Mouse (Mus musculus) adrenal gland, adult 2 months (tissue): ENCODE results near the gene Atp1a4. TPM values are rescaled to one million over a fixed set of nuclear protein-coding genes. Genes with fewer than 3 reads are reported as not detected.

ENCODE experiments used
- DNase-seq: peaks from one replicate; pipeline ENCODE4 v3.0.0; 2021
- long read RNA-seq: library from polyadenylated mRNA; stranded (forward); transcript quantifications from one replicate; pipeline ENCODE4 v2.0.0, GENCODE M21; 2021
- polyA plus RNA-seq: library from polyadenylated mRNA; depleted of rRNA; stranded (reverse); fragments of >200 nt; gene quantifications from 2 replicates; pipeline ENCODE4 v1.2.3, GENCODE M21; 2012; rRNA removed
- total RNA-seq, 2 experiments: library from RNA; stranded (reverse); gene quantifications; 2 replicates each; pipeline ENCODE4 v1.2.3; 2021

Atp1a4 gene
- total RNA-seq (1 to 10 TPM in 1 of 2 experiments, under 1 TPM in 1; 0.62 to 3.6 TPM), polyA plus RNA-seq (0.90 and 0.91 TPM in 2 replicates)
- long read RNA-seq, partial matches to known transcripts: 2 of 2 reads
- long read RNA-seq, other reads (novel, unspliced or antisense): 0 of 2 reads

DNA sequence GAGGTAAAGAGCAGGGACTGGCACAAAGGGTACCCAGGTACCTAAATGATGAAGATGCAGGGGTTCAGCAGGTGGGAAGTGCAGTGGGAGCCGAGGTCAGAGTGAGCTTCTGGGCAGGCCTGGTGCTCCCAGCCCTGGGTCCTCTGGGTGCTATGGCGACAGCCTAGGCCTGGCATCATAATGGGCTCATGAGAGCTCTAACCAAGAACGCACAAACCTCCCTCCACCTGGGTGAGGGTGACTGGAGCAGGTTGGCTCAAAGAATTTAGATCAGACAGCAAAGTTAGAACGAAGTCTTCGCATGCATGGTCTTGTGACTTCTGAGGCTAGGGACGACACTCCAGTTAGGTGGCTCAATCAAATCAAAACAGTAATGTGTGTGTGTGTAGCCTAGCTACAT, at the start of gene Atp1a4:
TSS of gene Atp1a4 (minus strand) at position 101 of the 400 bp plus-strand sequence.
- no peak for DNase-seq

- DNase-seq: no peak
These were observed 49.7 kb upstream of the Atp1a4 start for GRCm38 (mm10) chr1:172307936-172308335.

DNA sequence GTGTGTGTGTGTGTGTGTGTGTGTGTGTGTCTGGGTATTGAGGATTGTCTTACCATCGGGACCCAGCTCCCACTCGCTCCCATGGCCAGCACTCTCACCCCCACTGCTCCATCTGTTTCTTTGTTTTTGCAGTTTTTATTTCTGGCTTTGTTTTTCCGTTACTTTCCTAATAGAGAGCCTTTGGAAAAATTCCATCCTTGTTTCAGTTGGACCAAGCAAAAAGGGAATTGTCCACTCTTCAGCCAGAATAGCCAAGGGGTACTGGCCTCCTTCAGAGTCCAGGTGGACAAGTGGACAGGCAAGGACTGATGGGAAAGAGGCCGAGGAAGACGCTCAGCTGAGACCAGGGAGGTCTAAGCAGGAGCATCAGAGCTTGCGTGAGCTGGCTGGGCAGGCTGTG, 48.7 kb upstream of the Atp1a4 start:
- no peak for DNase-seq

GRCm38 (mm10) chr1:172306196-172306595, 48.0 kb upstream of the Atp1a4 start:
- DNase-seq: no peak

DNA sequence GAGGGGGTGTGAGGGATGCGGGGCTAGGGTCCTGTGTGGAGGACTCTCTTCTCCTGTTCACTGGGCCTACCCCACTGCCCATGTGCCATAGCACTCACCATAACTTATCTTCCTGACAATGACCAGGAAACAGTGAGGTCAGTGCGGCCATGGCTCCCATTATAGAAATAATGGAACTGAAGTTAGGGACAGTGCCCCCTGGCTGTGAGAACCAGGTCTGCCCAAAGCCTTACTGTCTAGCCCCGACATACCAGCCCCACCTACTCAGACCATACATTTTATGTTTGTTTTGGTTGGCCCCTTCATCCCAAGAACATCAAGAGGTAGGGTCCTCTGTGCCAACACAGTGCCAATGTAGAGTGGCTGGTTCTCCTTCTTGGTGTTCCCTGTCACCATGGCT, 47.4 kb upstream of the Atp1a4 start:
- peak; percentile 38 for DNase-seq

DNA sequence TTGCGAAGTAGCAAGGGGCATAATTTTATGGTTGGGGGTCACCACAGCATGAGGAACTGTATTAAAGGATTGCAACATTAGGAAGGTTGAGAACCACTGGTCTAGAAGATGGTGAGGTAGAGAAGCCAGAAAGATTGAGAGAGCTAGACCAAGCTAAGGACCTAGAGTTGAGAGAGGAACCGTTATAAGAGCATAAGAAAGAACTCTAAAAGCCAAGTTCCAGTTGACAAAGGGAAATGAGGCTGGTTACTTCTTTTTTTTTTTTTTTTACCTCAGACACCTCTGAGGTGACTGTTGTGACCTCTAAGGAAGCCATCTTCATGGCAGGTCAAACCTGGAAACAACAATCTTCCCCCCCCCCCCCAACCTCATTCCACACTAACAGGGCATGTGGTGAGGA, 46.9 kb upstream of the Atp1a4 start:
- DNase-seq: no peak

- no peak for DNase-seq
These were observed 46.2 kb upstream of the Atp1a4 start for GRCm38 (mm10) chr1:172304443-172304842.

DNA sequence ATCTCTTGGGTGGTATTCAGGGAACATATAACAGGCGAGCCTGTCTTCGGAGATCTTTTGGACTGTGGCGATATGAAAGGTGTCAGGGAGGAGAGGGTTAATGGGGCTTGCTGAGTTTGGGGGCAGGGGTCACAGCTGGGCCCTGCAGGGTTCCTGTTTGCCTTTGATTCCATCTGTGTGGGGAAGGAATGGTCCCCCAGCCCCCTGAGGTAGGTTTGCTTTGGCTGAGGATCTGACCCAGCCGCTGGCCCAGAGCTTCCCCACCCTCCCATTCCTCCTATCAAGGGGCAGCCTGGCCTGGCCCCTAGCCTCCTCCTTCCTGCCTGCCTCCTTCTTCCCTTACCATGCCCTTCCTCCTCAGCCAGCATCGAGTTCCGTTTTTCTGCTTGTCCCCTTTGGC, 44.6 kb upstream of the Atp1a4 start:
- no peak for DNase-seq

DNA sequence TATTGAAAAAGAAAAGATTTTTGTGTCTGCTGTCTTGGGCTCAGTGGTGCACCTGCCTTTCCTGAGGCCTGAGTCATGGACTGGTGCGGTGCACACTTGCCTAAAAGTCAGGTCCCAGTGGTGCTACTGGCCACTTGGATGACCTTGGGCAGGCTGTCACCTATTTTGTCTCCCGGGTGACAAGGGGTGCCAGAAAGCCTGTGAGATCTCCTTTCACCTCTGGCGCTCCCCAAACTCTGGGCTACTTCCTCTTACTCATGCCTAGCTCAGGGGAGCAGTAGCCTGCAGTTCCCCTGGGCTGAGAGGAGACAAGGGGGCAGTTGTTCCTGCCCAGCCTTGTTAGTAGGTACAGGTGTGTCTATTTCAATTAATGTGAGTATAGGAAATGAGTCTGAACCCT, 44.1 kb upstream of the Atp1a4 start:
- no peak for DNase-seq

GRCm38 (mm10) chr1:172301180-172301579, 43.0 kb upstream of the Atp1a4 start:
- DNase-seq: no peak

- DNase-seq: peak; percentile 79
These were observed 42.0 kb upstream of the Atp1a4 start for GRCm38 (mm10) chr1:172300247-172300646.

GRCm38 (mm10) chr1:172299528-172299927, 41.3 kb upstream of the Atp1a4 start:
- peak; percentile 23 for DNase-seq

- no peak for DNase-seq
These were observed 39.7 kb upstream of the Atp1a4 start, which contains the start of gene Atp1a2 for GRCm38 (mm10) chr1:172297611-172298537. Gene Atp1a2, minus strand, starts transcription at chr1:172298064.

DNA sequence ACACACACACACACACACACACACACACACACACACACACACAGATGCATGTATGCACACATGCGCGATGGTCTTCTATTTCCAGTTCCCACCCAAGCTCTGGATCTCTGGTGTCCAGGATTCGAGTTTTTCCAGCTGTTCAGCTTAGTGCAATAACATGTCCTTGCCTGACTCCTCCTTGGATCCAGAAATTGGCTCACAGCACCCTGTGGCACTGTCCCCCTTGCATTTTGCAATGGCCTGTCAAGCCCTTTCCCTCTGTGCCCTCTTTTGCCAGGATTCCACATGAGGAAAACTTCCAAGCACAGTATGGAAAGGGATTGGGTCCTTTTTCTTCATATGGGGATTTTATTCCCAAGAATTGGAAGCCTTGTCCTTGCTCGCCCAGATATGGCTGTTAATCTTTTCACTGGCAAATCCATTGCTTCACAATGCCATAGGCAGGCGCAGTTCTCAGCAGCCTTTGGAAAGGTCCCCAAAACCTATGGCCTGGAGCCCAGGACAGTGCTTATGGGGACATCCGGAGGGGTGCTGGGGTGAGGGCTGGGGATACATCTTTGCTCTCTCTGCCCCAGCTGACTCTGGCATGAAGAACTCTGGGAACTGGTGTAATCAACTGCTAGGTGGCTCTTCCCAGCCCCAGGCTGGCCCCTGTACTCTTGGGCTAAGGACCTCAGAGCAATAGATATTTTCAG, 38.7 kb upstream of the Atp1a4 start:
- peak; percentile 68 for DNase-seq

DNA sequence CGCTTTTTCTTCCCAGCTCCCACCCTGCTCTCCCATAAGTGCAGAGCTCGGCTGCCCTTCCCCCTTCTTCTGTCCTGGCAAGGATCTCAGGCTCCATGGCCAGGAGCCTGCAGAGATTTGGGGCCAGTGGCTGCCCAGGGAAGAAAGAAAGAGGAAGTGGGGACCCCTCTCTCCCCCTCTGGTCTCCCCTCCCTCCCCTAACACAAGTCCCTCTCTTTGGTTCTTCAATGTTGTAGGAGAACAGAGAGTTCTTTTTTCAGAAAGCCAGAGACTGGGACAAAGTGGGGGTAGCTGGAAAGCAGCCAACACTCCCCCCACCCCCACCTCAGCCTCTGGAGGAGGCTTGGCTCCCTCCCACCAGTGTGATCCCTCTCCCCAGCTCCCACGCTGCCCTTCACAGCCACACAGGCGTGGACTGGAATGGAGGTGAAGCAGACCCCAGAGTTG, 37.6 kb upstream of the Atp1a4 start:
- DNase-seq: no peak

DNA sequence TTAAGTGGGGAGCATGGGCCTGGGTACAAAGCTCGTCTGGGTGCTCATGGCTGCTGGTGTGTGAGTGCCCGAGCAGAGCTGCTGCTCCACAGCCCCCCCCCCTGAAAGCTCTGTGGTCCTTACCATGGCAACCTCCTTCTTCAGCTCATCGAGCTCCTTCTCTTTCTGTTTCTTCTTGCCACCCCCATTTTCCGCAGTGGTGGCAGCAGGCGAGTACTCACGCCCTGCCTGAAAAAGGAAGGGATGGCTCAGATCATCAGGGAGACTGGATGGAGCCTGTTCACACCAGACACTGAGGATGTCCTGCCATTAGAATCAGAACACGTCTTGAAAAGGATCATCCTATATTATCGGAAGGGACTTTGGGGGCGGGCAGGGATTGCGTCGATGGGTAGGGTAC, 35.2 kb upstream of the Atp1a4 start:
- DNase-seq: no peak

- DNase-seq: peak; percentile 68
These were observed 34.7 kb upstream of the Atp1a4 start for GRCm38 (mm10) chr1:172292880-172293279.

- DNase-seq: no peak
These were observed 31.4 kb upstream of the Atp1a4 start for GRCm38 (mm10) chr1:172289617-172289946.

DNA sequence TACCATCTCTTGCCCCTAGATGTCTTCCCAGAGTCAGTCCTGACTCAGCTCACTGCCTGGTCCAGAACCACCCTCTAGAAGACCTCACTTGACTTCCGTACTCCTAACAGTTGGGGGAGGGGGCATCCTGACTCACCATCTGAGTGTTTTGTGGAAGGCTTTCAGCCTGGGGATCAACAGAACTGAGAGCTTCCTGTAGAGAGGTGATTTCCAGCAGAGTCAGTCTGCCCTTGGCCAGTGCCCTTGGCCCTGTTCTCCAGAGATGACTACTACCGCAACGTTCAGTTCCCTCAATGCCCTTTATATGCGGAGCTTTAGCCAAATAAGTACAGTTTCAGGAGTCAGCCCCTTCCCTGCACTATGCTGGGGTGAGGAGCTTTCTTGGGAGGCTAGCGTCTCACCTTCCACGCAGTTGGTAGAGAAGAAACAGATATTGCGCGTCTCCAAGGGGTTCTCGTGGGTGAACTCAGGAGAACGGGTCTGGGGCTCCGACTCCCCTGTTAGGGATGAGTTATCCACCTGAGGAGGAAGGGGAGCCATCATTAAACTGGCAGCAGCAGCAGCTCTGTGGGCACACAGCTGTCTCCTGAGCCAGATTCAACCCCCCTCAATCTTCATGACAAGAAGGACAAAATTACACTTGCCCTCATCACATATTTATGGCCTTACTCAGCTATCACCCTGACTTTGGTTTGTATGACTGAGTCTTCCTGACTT, 30.8 kb upstream of the Atp1a4 start:
- DNase-seq: peak; percentile 87

GRCm38 (mm10) chr1:172286740-172287139, 28.5 kb upstream of the Atp1a4 start:
- DNase-seq: peak; percentile 63

DNA sequence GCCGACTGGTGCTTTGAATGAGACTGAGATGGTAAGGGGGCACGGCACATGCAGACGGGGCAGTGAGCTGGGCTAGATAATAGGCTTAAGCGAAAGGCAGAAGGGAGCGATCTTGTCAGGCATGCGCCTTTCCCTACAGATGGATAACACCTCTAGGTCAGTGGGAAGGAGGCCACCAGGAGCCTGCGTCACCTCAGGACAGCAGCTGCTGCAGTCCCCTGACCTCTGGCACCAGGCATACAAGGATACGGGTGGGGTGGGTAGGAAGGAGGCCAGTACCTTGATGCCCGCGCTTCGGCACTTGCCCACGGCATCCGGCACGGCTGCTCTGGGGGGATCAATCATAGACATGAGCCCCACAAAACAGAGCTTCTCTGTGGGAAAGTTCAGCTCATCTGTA, 26.0 kb upstream of the Atp1a4 start:
- no peak for DNase-seq

GRCm38 (mm10) chr1:172283073-172283472, 24.9 kb upstream of the Atp1a4 start:
- no peak for DNase-seq
